Mouse (Mus musculus): Measurements from ENCODE around the gene Mrpl34. TPM values are rescaled to one million over a fixed set of nuclear protein-coding genes. Genes with fewer than 3 reads are reported as not detected.

The Mrpl34 gene
- polyA plus RNA-seq, 1 experiment from 2014 or later = 218 TPM

DNA sequence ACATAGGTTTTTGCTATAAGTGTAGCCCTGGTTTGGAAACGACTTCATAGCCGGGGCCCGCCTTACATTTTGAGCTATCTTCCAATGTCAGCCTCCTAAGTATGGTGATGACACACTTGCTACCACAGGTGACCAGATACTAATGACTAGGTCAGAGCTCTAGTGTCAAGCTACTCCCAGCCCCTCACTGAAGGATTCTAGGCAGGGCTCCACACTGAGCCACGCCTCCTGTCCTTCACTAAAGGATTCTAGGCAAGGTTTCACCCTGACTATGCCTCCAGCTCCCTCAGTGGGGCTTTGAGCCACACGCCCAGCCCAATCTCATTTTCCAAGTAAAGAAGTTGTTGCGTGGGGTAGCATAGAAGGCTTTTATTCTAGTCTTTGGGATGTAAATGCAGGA is 4.0 kb upstream of the Mrpl34 start:
- Histone ChIP-seq H3K36me3 (replicated peaks) (peaks cover 59% of the 10 kb centered on the region), H3K4me1 (peaks cover 49% of the 10 kb centered on the region), H3K27ac (no peak overlapping the region), H3K9me3 (no peaks in the 10 kb centered on the region), H3K4me3 (peak overlapping the region; percentile 67; the same call in 1 of the 2 replicates), H3K27me3 (ENCODE audit: poor library complexity, severe bottlenecking) (peaks cover 21% of the 10 kb centered on the region)
- DNase-seq (ENCODE audit: extremely low spot score, low spot score) = no peak
- 93% methylated on average over 6 of the region's 6 CpGs for WGBS

GRCm38 (mm10) chr8:71461152-71461840 is 3.5 kb upstream of the Mrpl34 start:
- no peaks in the 10 kb centered on the region for H3K9me3 ChIP-seq
- no peak overlapping the region for H3K27ac ChIP-seq
- H3K4me3 ChIP-seq = peak overlapping the region; percentile 67; the same call in 1 of the 2 replicates
- H3K36me3 ChIP-seq (replicated peaks) = peaks cover 63% of the 10 kb centered on the region
- peaks cover 15% of the 10 kb centered on the region for H3K27me3 ChIP-seq (ENCODE audit: poor library complexity, severe bottlenecking)
- no peak for DNase-seq (ENCODE audit: extremely low spot score, low spot score)
- 80% methylated on average over 47 of the region's 47 CpGs for WGBS
- peaks cover 52% of the 10 kb centered on the region for H3K4me1 ChIP-seq

- H3K27ac ChIP-seq = no peak overlapping the region
- peak overlapping the region; percentile 67 for H3K4me3 ChIP-seq
- no peaks in the 10 kb centered on the region for H3K9me3 ChIP-seq
- peaks cover 15% of the 10 kb centered on the region for H3K27me3 ChIP-seq (ENCODE audit: poor library complexity, severe bottlenecking)
- no peak for DNase-seq (ENCODE audit: extremely low spot score, low spot score)
- H3K4me1 ChIP-seq = peaks cover 47% of the 10 kb centered on the region
- H3K36me3 ChIP-seq (replicated peaks) = peaks cover 58% of the 10 kb centered on the region
- WGBS = 76% methylated on average over 4 of the region's 4 CpGs
Observed at GRCm38 (mm10) chr8:71462191-71462590, 2.6 kb upstream of the Mrpl34 start.

GRCm38 (mm10) chr8:71462786-71463185 is 2.0 kb upstream of the Mrpl34 start:
- Histone ChIP-seq H3K27me3 (ENCODE audit: poor library complexity, severe bottlenecking) (peaks cover 15% of the 10 kb centered on the region), H3K36me3 (replicated peaks) (peaks cover 55% of the 10 kb centered on the region), H3K9me3 (no peaks in the 10 kb centered on the region), H3K4me3 (peak overlapping the region; percentile 67), H3K4me1 (peaks cover 45% of the 10 kb centered on the region), H3K27ac (peak overlapping the region; percentile 84)
- DNase-seq (ENCODE audit: extremely low spot score, low spot score) = no peak
- 10% methylated on average over 16 of the region's 16 CpGs for WGBS

DNA sequence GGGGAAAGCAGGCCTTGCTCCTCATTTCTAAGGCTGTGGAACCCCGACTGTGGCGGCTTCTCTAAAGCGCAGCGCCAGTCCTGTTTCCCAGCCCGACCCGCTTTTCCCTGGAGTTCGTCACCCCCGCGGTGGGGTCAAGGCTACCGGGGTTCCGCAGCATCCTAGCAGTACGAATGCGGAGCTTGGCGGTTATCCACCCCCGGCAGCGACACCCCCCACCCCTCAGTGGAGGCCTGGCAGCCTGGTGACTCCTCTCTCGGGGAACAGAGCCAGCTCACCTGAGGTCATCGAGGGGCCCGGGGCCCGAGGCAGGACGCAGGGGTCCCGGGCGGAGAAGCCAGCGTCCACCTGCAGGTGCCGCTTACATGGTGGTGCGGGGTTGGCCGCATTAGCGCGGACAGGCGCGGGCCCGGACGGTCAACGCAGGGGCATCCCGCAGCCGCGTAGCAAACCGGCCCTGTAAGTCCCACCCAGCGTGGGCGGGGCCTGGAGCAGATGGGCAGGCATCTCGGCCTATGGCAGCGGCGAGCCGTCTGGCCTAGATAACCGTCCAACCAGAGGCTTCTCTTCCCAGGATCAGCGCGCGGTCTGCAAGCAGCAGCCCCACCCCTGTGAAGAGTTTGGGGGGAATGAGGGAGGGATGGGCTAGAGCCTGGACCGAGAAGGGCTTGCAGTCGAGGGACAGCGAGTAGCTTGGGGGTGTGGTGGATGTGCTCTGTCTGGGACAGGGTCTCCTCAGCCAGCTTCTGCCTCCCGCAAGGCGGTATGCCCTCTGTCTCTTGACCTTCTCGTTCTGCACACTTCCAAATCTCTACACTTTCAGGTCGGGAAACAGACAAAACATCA is 1.3 kb upstream of the Mrpl34 start, which contains the start of gene Abhd8:
Gene Abhd8, minus strand, starts transcription at position 468 of the 846 bp plus-strand sequence.
- peaks cover 46% of the 10 kb centered on the region for H3K4me1 ChIP-seq
- H3K27ac ChIP-seq = peak within 1 kb of the TSS; percentile 84
- peak; percentile 95 for DNase-seq (ENCODE audit: extremely low spot score, low spot score)
- H3K9me3 ChIP-seq = no peaks in the 10 kb centered on the region
- H3K4me3 ChIP-seq = peak within 1 kb of the TSS; percentile 67
- H3K27me3 ChIP-seq (ENCODE audit: poor library complexity, severe bottlenecking) = peaks cover 15% of the 10 kb centered on the region
- H3K36me3 ChIP-seq (replicated peaks) = peaks cover 48% of the 10 kb centered on the region
- WGBS = under 1% methylated on average over 55 of the region's 55 CpGs

GRCm38 (mm10) chr8:71465733-71466132 is 974 bp downstream of the Mrpl34 start:
- Histone ChIP-seq H3K27me3 (ENCODE audit: poor library complexity, severe bottlenecking) (peaks cover 15% of the 10 kb centered on the region), H3K4me3 (peak overlapping the region; percentile 67), H3K4me1 (peaks cover 63% of the 10 kb centered on the region), H3K36me3 (replicated peaks) (peaks cover 31% of the 10 kb centered on the region), H3K27ac (no peak overlapping the region), H3K9me3 (no peaks in the 10 kb centered on the region)
- 87% methylated on average over 8 of the region's 8 CpGs for whole genome bisulfite sequencing
- DNase-seq (ENCODE audit: extremely low spot score, low spot score) = no peak

- peaks cover 31% of the 10 kb centered on the region for H3K36me3 ChIP-seq (replicated peaks)
- H3K9me3 ChIP-seq = no peaks in the 10 kb centered on the region
- H3K4me3 ChIP-seq = 0 out of 2 replicates have a peak overlapping the region, but pooled peaks have one; percentile 67
- no peak for DNase-seq (ENCODE audit: extremely low spot score, low spot score)
- H3K27me3 ChIP-seq (ENCODE audit: poor library complexity, severe bottlenecking) = peaks cover 13% of the 10 kb centered on the region
- no peak overlapping the region for H3K27ac ChIP-seq
- H3K4me1 ChIP-seq = peaks cover 61% of the 10 kb centered on the region
- WGBS = 92% methylated on average over 5 of the region's 5 CpGs
Observed at GRCm38 (mm10) chr8:71466198-71466597, 1.4 kb downstream of the Mrpl34 start.

GRCm38 (mm10) chr8:71467201-71467600 is 2.4 kb downstream of the Mrpl34 start:
- peaks cover 51% of the 10 kb centered on the region for H3K4me1 ChIP-seq
- no peak overlapping the region for H3K4me3 ChIP-seq
- H3K9me3 ChIP-seq = no peaks in the 10 kb centered on the region
- no peak overlapping the region for H3K27ac ChIP-seq
- DNase-seq (ENCODE audit: extremely low spot score, low spot score) = no peak
- WGBS = 97% methylated on average over 2 of the region's 2 CpGs
- peaks cover 3% of the 10 kb centered on the region for H3K27me3 ChIP-seq (ENCODE audit: poor library complexity, severe bottlenecking)
- H3K36me3 ChIP-seq (replicated peaks) = peaks cover 32% of the 10 kb centered on the region

- H3K27ac ChIP-seq = no peak overlapping the region
- peaks cover 40% of the 10 kb centered on the region for H3K36me3 ChIP-seq (replicated peaks)
- H3K4me1 ChIP-seq = peaks cover 43% of the 10 kb centered on the region
- no peak for DNase-seq (ENCODE audit: extremely low spot score, low spot score)
- no peaks in the 10 kb centered on the region for H3K27me3 ChIP-seq (ENCODE audit: poor library complexity, severe bottlenecking)
- no peak overlapping the region for H3K4me3 ChIP-seq
- no peaks in the 10 kb centered on the region for H3K9me3 ChIP-seq
- WGBS = 82% methylated on average over 1 of the region's 1 CpGs
Observed at GRCm38 (mm10) chr8:71468001-71468400, 3.2 kb downstream of the Mrpl34 start.

GRCm38 (mm10) chr8:71468916-71469315 is 4.2 kb downstream of the Mrpl34 start, which contains the start of gene Dda1:
Gene Dda1, plus strand, starts transcription at chr8:71469199.
- H3K9me3 ChIP-seq = no peaks in the 10 kb centered on the region
- DNase-seq (ENCODE audit: extremely low spot score, low spot score) = peak; percentile 97
- H3K27ac ChIP-seq = peak within 1 kb of the TSS; percentile 93
- H3K36me3 ChIP-seq (replicated peaks) = peaks cover 49% of the 10 kb centered on the region
- peaks cover 36% of the 10 kb centered on the region for H3K4me1 ChIP-seq
- under 1% methylated on average over 50 of the region's 52 CpGs for WGBS
- H3K27me3 ChIP-seq (ENCODE audit: poor library complexity, severe bottlenecking) = no peaks in the 10 kb centered on the region
- peak within 1 kb of the TSS; percentile 96 for H3K4me3 ChIP-seq

GRCm38 (mm10) chr8:71469411-71469810 is 4.7 kb downstream of the Mrpl34 start:
- Histone ChIP-seq H3K9me3 (no peaks in the 10 kb centered on the region), H3K4me3 (peak overlapping the region; percentile 96), H3K36me3 (replicated peaks) (peaks cover 54% of the 10 kb centered on the region), H3K27me3 (ENCODE audit: poor library complexity, severe bottlenecking) (no peaks in the 10 kb centered on the region), H3K4me1 (peaks cover 31% of the 10 kb centered on the region), H3K27ac (peak overlapping the region; percentile 93)
- peak; percentile 49 for DNase-seq (ENCODE audit: extremely low spot score, low spot score)
- 1% methylated on average over 24 of the region's 24 CpGs for WGBS

- H3K4me1 ChIP-seq = peaks cover 29% of the 10 kb centered on the region
Observed at GRCm38 (mm10) chr8:71470146-71470912, 5.6 kb downstream of the Mrpl34 start.

More at GRCm38 (mm10) chr8:71470146-71470912, 5.6 kb downstream of the Mrpl34 start:
- H3K27me3 ChIP-seq (ENCODE audit: poor library complexity, severe bottlenecking) = no peaks in the 10 kb centered on the region
- peak overlapping the region; percentile 93; the same call in 1 of the 2 replicates for H3K27ac ChIP-seq
- H3K36me3 ChIP-seq (replicated peaks) = peaks cover 64% of the 10 kb centered on the region
- peak; percentile 13 for DNase-seq (ENCODE audit: extremely low spot score, low spot score)
- WGBS = 83% methylated on average over 3 of the region's 3 CpGs
- no peaks in the 10 kb centered on the region for H3K9me3 ChIP-seq
- peak overlapping the region; percentile 96 for H3K4me3 ChIP-seq

Measured in forebrain, embryonic 10.5 days (tissue).